Mouse (Mus musculus) hindbrain, embryonic 11.5 days (tissue): ENCODE data around the gene Slk. TPM values are rescaled to one million over a fixed set of nuclear protein-coding genes. Genes with fewer than 3 reads are reported as not detected.
A peak's percentile ranks its signal among the peaks of the same experiment; 100 is the strongest.

ENCODE experiments used
- ATAC-seq: fragments of 200-750 bp; cut with Nextera tagmentation; 2 replicates; pipeline ENCODE4 v1.8.0; 2017; ENCODE audit warnings: mild to moderate bottlenecking, moderate TSS enrichment, moderate library complexity; ENCODE audit not compliant: low FRiP score
- DNase-seq: peaks from one replicate; pipeline ENCODE4 v3.0.0-alpha.2; 2015; ENCODE audit warnings: low spot score
- H3K27ac ChIP-seq: fragments of 300-500 bp; sonication (generic); 2 replicates; pipeline ENCODE4 v1.5.1; 2014; ENCODE audit warnings: mild to moderate bottlenecking, low read depth, low read length
- H3K27me3 ChIP-seq: fragments of 300-500 bp; sonication (generic); 2 replicates; pipeline ENCODE4 v1.6.1; 2014; ENCODE audit warnings: mild to moderate bottlenecking, low read length, moderate library complexity, mixed read lengths; ENCODE audit not compliant: control insufficient read depth, insufficient read depth
- H3K36me3 ChIP-seq: fragments of 300-500 bp; sonication (generic); 2 replicates; pipeline ENCODE4 v1.6.1; 2014; ENCODE audit warnings: mild to moderate bottlenecking, low read length, moderate library complexity, mixed read lengths; ENCODE audit not compliant: control insufficient read depth, insufficient read depth
- H3K4me1 ChIP-seq: fragments of 300-500 bp; sonication (generic); replicated peaks from 2 replicates; pipeline ENCODE4 v1.6.1; 2014; ENCODE audit warnings: low read length, mixed read lengths; ENCODE audit not compliant: control insufficient read depth, insufficient read depth
- H3K4me2 ChIP-seq: fragments of 300-500 bp; sonication (generic); replicated peaks from 2 replicates; pipeline ENCODE4 v1.6.1; 2014; ENCODE audit warnings: mild to moderate bottlenecking, low read depth, low read length
- H3K4me3 ChIP-seq: fragments of 300-500 bp; sonication (generic); 2 replicates; pipeline ENCODE4 v1.5.1; 2014; ENCODE audit warnings: low read depth, low read length
- H3K9ac ChIP-seq: fragments of 300-500 bp; sonication (generic); 2 replicates; pipeline ENCODE4 v1.6.1; 2014; ENCODE audit warnings: low read depth, low read length
- H3K9me3 ChIP-seq: fragments of 300-500 bp; sonication (generic); 2 replicates; pipeline ENCODE4 v1.6.1; 2016; ENCODE audit warnings: low read length; ENCODE audit not compliant: control insufficient read depth
- WGBS: fragments of 180-500 bp; shearing (Covaris S2); extraction: QIAGEN DNeasy Blood & Tissue Kit; methylation state at CpG from one replicate; pipeline ENCODE4 v1.1.7; 2014; 5-methylcytosine and 5-hydroxymethylcytosine counted together
- polyA plus RNA-seq: library from polyadenylated mRNA; unstranded; fragments of >200 nt; fragmentation: Nextera tagmentation; extraction: Ambion mirVana; gene quantifications from 2 replicates; pipeline ENCODE4 v1.2.1, GENCODE M21; 2014

Slk gene
- polyA plus RNA-seq, 1 experiment from 2014 or later: 13.8 TPM

DNA sequence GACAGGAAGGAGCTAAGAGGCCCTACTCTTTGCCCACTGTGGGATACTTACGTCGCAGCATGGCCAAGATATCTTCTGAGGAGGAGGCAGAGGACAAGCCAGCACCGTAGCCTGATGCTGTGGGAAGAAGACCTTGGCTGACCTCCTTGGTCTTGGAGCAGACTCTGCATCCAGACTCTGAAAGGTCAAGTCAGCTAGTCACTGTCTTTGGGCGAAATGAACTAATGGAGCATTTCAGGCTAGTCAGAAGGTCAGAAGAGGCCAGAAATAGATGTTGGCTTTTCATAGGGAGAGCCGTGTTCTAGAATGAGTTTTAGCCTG, 71.6 kb downstream of the Slk start:
- Histone ChIP-seq H3K9me3 (no peaks in the 10 kb centered on the region), H3K36me3 (no peaks in the 10 kb centered on the region), H3K4me1 (no peaks in the 10 kb centered on the region), H3K27ac (no peak overlapping the region), H3K4me3 (no peak overlapping the region), H3K9ac (no peak overlapping the region), H3K4me2 (no peak overlapping the region), H3K27me3 (no peaks in the 10 kb centered on the region)
- ATAC-seq (no peak), DNase-seq (no peak)
- WGBS: 93% methylated on average over 5 of the region's 5 CpGs

DNA sequence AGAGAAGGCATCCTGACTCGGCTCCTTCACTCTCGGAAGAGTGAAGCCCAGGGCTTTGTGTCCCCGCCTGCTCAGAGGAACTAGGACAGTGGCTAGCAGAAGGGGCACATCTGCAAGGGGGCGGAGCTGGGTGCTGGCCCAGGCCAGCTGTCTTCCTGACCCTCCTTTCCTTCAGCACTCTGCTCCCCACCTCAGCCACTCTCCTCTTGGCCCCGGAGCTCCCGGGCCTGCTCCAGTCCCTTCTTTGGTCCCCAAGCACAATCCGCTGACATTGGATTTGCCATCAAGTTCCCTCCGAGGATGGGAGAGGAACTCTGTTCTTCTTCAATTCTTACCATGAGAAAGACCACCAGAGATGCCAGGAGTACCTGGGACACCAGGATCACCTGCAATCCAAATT, 72.8 kb downstream of the Slk start:
- Histone ChIP-seq H3K36me3 (no peaks in the 10 kb centered on the region), H3K4me2 (no peak overlapping the region), H3K9me3 (no peaks in the 10 kb centered on the region), H3K9ac (no peak overlapping the region), H3K4me1 (no peaks in the 10 kb centered on the region), H3K4me3 (no peak overlapping the region), H3K27ac (no peak overlapping the region), H3K27me3 (no peaks in the 10 kb centered on the region)
- DNase-seq: no peak
- whole genome bisulfite sequencing: 71% methylated on average over 8 of the region's 8 CpGs
- no peak for ATAC-seq

DNA sequence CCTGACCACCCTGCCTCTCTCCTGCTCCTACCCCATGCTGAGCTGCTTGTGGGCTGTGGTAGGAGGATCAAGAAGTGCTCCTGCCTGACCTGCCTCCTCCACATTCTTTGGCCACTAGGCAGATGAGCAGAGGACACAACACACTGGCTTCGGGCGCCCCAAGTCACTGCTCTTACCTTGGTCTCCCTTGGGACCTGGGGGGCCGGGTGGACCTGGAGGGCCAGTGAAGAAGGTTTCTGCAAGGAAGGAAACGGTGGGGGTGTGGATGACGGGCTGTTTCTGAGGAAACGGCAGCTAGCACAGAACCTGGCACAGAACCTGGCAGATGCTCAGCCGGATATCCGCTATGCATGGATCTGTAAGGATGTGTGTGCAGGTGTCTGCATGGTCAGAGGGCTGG, 73.7 kb downstream of the Slk start:
- no peaks in the 10 kb centered on the region for H3K36me3 ChIP-seq
- H3K4me3 ChIP-seq: no peak overlapping the region
- no peak overlapping the region for H3K9ac ChIP-seq
- 91% methylated on average over 8 of the region's 8 CpGs for WGBS
- no peak overlapping the region for H3K4me2 ChIP-seq
- H3K27ac ChIP-seq: no peak overlapping the region
- H3K4me1 ChIP-seq: no peaks in the 10 kb centered on the region
- no peaks in the 10 kb centered on the region for H3K9me3 ChIP-seq
- ATAC-seq (no peak), DNase-seq (no peak)
- H3K27me3 ChIP-seq: no peaks in the 10 kb centered on the region

DNA sequence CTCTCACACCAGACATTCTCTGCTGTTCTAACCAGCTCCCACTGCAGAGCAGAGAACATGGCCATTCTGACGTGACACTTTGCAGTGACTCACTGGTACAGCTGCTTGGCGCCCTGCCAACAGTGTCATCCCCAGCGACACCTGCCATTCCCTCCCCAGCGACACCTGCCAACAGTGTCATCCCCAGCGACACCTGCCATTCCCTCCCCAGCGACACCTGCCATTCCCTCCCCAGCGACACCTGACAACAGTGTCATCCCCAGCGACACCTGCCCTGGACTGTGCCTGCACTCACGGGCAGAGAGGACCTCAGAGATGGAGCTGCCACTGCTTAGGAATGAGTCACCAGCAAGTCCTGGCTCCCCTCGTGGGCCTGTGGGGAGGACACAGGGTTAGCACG, 75.4 kb downstream of the Slk start:
- Histone ChIP-seq H3K4me1 (no peaks in the 10 kb centered on the region), H3K4me3 (no peak overlapping the region), H3K9ac (no peak overlapping the region), H3K9me3 (no peaks in the 10 kb centered on the region), H3K27me3 (no peaks in the 10 kb centered on the region), H3K27ac (no peak overlapping the region), H3K36me3 (no peaks in the 10 kb centered on the region), H3K4me2 (no peak overlapping the region)
- no peak for DNase-seq
- ATAC-seq: no peak
- 84% methylated on average over 11 of the region's 11 CpGs for WGBS

DNA sequence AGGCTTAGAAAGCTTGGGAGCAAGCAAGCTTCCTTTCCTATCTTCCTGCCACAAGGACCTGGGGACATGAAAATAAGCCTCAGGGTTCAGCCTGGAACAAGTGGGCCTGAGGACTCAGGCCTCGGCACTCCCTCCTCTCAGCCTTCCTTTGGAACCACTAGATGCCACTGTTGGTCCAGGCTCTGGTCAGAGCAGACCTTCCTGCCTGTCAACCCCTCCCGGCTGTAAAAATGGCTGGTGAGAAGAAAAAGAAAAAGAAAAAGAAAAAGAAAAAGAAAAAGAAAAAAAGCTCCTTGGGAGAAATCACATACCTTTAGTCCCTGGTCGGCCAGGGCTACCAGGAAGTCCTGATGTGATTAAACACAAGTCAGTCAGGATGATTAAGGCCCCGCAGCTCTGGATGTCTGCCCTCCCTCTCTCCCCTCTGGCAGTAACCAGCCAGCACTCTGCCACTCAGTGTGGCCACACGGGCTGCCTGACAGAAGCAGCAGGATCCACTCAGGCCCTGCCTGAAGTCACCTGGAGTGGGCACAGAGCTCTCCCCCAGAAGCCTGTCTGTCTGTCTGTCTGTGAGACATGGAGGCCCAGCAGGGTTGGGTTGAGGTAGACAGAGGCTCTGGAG, 79.5 kb downstream of the Slk start:
- DNase-seq (peak; percentile 47), ATAC-seq (no peak)
- no peak overlapping the region for H3K27ac ChIP-seq
- no peak overlapping the region for H3K9ac ChIP-seq
- WGBS: 30% methylated on average over 5 of the region's 5 CpGs
- no peak overlapping the region for H3K4me2 ChIP-seq
- no peaks in the 10 kb centered on the region for H3K27me3 ChIP-seq
- H3K4me1 ChIP-seq: no peaks in the 10 kb centered on the region
- no peaks in the 10 kb centered on the region for H3K36me3 ChIP-seq
- no peaks in the 10 kb centered on the region for H3K9me3 ChIP-seq
- no peak overlapping the region for H3K4me3 ChIP-seq

DNA sequence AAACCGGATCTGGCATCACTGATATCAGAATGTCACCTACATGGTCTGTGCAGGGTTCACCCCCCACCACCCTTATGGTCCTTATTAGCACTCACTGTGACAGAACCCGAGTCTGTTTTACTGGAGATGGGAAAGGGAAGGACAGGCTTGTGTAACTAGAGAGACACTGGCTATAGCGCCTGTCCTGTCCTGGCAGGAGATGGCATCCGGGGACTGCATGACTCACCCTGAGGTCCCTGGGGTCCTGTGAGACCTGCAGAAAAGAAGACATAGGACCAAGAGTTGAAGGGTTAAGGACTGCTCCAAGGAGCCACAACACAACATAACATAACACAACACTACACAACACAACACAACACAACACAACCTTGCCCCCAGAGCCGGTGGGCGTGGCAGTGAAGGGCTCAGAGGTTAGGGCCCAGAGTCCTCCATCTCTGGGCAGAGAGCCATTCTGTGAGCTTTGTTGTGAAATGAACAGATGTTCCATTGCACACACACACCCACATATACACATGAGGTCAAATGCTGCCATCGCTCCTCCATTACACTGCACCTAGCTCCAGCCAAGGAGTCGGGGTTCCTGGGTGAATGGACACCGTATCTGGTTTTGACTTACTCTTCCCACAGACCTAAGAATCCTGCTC, 80.4 kb downstream of the Slk start:
- Histone ChIP-seq H3K36me3 (no peaks in the 10 kb centered on the region), H3K27me3 (no peaks in the 10 kb centered on the region), H3K4me2 (no peak overlapping the region), H3K9me3 (no peaks in the 10 kb centered on the region), H3K27ac (no peak overlapping the region), H3K9ac (no peak overlapping the region), H3K4me3 (no peak overlapping the region), H3K4me1 (no peaks in the 10 kb centered on the region)
- ATAC-seq: no peak
- 94% methylated on average over 9 of the region's 9 CpGs for WGBS
- DNase-seq: no peak

DNA sequence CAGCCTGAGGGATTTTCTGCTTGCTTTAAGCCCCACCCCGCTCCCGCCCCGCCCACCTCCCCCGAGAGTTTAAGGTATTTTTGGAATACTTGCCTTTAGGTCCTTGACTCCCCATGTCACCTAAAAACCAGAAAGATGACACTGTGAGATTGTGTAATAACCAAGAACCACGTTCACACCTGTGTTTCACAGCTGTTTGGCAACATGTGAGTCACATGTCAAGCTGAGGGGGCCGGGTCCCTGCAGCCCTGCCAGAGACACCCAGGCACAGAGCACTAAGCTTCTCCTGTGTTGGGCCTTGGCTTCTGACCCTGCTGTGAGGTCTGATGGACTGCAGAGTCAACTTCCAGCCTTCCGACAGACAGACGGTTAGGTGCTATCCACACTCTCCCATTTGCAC, 88.1 kb downstream of the Slk start:
- no peaks in the 10 kb centered on the region for H3K27me3 ChIP-seq
- H3K4me1 ChIP-seq: no peaks in the 10 kb centered on the region
- H3K27ac ChIP-seq: no peak overlapping the region
- no peak for DNase-seq
- no peaks in the 10 kb centered on the region for H3K9me3 ChIP-seq
- ATAC-seq: no peak
- H3K9ac ChIP-seq: no peak overlapping the region
- no peak overlapping the region for H3K4me3 ChIP-seq
- no peaks in the 10 kb centered on the region for H3K36me3 ChIP-seq
- H3K4me2 ChIP-seq: no peak overlapping the region
- 72% methylated on average over 8 of the region's 8 CpGs for WGBS

DNA sequence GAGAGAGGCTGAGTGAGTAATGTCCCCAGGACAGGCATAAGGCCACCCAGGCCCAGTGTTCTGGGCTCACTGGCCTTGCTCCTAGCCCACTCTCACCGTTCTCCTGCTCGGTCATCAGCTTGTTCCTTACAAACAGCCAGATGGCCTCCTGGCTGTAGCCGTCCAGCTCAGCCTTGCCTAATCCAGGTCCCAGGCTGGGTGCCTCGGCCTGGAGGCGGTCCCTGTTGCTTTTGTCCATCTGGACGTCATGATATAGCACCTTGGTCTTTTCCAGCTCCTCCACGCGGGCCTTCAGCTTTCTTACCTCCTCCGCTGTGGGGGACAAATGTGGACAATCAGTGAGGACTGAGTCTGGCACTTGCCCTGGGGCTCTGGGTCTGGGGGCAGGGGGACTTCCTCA, 88.9 kb downstream of the Slk start:
- Histone ChIP-seq H3K9me3 (no peaks in the 10 kb centered on the region), H3K9ac (no peak overlapping the region), H3K4me3 (no peak overlapping the region), H3K36me3 (no peaks in the 10 kb centered on the region), H3K27me3 (no peaks in the 10 kb centered on the region), H3K27ac (no peak overlapping the region), H3K4me1 (no peaks in the 10 kb centered on the region), H3K4me2 (no peak overlapping the region)
- WGBS: 76% methylated on average over 9 of the region's 9 CpGs
- ATAC-seq (no peak), DNase-seq (no peak)

DNA sequence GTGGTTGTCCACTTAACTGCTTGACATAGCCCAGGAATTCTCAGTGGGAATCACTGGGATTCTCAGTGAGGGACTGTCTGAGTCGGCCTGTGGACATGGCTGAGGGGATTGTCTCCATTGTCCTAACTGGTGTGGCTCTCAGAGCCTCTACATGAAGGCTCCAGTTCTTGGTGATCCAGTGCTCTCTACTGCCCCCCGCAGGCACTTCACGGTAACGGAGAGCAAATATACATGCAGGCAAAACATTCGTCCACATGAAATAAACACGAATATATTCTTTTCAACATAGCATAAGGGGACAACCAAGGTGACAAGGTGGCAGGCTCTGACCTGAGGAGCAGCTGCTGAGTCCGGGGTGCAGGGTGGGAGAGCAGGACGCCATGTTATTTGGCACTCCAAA, 94.9 kb downstream of the Slk start:
- ATAC-seq: no peak
- Histone ChIP-seq H3K36me3 (no peaks in the 10 kb centered on the region), H3K27ac (no peak overlapping the region), H3K9me3 (no peaks in the 10 kb centered on the region), H3K27me3 (no peaks in the 10 kb centered on the region), H3K4me3 (no peak overlapping the region), H3K9ac (no peak overlapping the region), H3K4me1 (no peaks in the 10 kb centered on the region), H3K4me2 (no peak overlapping the region)
- WGBS: 39% methylated on average over 8 of the region's 8 CpGs
- peak; percentile 70 for DNase-seq
